Mouse (Mus musculus) kidney, postnatal 4 days (tissue): ENCODE data around the gene Lrrc72.

Source experiments
- DNase-seq, 2 experiments: peaks; one replicate each; pipeline ENCODE4 v3.0.0; 2021; ENCODE audit warnings: mixed read lengths in 2 of 2

The Lrrc72 gene

DNA sequence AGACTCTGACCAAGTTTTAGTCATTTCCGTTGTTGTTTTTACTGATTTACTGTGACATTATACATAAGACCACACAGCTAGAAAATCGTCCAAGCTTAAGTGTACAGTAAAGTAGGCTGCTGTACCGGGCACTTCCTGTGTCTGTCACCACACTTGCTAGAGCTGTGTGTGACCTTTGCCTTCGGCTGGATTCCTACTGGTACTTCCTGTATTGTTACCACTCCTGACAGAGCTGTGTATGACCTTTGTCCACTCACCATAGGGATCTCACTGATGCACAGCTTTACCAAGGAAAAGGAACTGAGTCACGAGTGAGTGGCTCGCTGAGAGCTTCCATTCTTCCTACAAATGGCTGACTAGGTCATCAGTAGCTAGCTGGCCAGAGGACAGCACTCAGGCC lies 66.1 kb downstream of the Lrrc72 start:
- DNase-seq, result no peak

- DNase-seq, result no peak
These were observed 70.6 kb downstream of the Lrrc72 start for GRCm38 (mm10) chr12:36182570-36182969.

DNA sequence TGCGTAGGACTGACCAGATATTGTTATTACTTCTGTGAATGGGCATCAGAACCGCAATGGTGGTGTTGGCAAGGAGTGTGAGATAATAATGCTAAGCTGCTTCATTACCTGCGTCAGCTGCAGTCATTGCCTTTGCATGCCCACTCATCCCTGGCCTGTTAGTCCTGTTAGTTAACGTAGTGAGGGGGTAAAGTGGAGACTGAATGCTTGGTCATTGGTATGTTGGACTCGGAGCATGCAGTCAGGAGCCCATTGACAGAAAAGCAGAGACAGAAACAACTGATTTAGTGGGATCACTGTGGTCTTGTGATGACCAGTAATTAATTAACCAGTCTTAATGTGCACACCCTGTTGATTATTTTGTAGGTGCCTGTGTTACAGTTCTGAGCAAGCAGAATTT lies 76.0 kb downstream of the Lrrc72 start:
- DNase-seq, result no peak

DNA sequence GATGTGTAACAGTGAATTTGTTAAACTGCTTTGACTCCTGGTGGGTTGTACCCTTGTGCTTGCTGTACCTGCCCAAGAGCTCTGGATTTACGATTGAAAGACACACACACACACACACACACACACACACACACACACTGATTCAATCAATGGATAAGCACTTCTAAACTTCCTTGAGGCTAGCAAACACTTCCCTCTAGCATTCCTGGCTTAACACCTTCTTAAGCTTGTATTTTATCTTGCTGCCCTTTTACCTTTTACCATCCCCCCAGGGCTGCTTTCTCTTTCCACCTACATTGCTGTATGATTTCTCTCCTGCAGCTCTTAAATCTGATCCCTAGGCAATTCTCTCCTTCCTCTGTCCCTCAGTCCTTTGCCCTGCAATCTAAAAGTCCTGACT lies 87.9 kb downstream of the Lrrc72 start:
- no peak for DNase-seq

- no peak for DNase-seq
These were observed 88.9 kb downstream of the Lrrc72 start for GRCm38 (mm10) chr12:36164126-36164791.
